Mouse (Mus musculus): ENCODE results near the gene Arhgef5. TPM values are rescaled to one million over a fixed set of nuclear protein-coding genes. Genes with fewer than 3 reads are reported as not detected.
A peak's percentile ranks its signal among the peaks of the same experiment; 100 is the strongest.

Arhgef5 gene
- polyA plus RNA-seq, 1 experiment: 14.5 TPM

GRCm38 (mm10) chr6:43274123-43274522, 8.7 kb downstream of the Arhgef5 start:
- Histone ChIP-seq H3K79me2 (ENCODE audit: control insufficient read depth, insufficient read depth) (no peaks in the 10 kb centered on the region), H3K4me2 (ENCODE audit: low read depth) (no peak overlapping the region), H3ac (ENCODE audit: control insufficient read depth, insufficient read length) (no peak overlapping the region), H3K36me3 (ENCODE audit: control insufficient read depth, insufficient read depth) (peaks cover 23% of the 10 kb centered on the region), H3K4me3 (no peak overlapping the region), H3K27me3 (ENCODE audit: control insufficient read depth, insufficient read depth, insufficient read length) (no peaks in the 10 kb centered on the region)
- TF ChIP-seq POLR2AphosphoS2 (IDR thresholded peaks at IDR 0.05; ENCODE audit: insufficient read length, low read depth): no peak
- no peak for TF ChIP-seq MAX (IDR thresholded peaks at IDR 0.05; ENCODE audit: low read depth)
- TF ChIP-seq REST (IDR thresholded peaks at IDR 0.05; ENCODE audit: insufficient read depth, insufficient read length): no peak
- TF ChIP-seq E2F4 (IDR thresholded peaks at IDR 0.05; ENCODE audit: insufficient read depth): no peak
- TF ChIP-seq TCF3 (IDR thresholded peaks at IDR 0.05; ENCODE audit: insufficient read length, low read depth): no peak
- no peak for TF ChIP-seq TCF12 (IDR thresholded peaks at IDR 0.05; ENCODE audit: insufficient read depth, poor library complexity, severe bottlenecking)

GRCm38 (mm10) chr6:43278247-43278646, 12.9 kb downstream of the Arhgef5 start:
- no peak overlapping the region for H3K4me3 ChIP-seq
- no peak overlapping the region for H3K4me2 ChIP-seq (ENCODE audit: low read depth)
- no peak overlapping the region for H3ac ChIP-seq (ENCODE audit: control insufficient read depth, insufficient read length)
- H3K36me3 ChIP-seq (ENCODE audit: control insufficient read depth, insufficient read depth): peaks cover 27% of the 10 kb centered on the region
- H3K27me3 ChIP-seq (ENCODE audit: control insufficient read depth, insufficient read depth, insufficient read length): no peaks in the 10 kb centered on the region
- no peaks in the 10 kb centered on the region for H3K79me2 ChIP-seq (ENCODE audit: control insufficient read depth, insufficient read depth)
- TF ChIP-seq USF1 (IDR thresholded peaks at IDR 0.05; ENCODE audit: low read depth) (no peak), REST (IDR thresholded peaks at IDR 0.05; ENCODE audit: insufficient read depth, insufficient read length) (no peak), CEBPB (IDR thresholded peaks at IDR 0.05; ENCODE audit: insufficient read depth, poor library complexity, severe bottlenecking) (no peak), TCF12 (IDR thresholded peaks at IDR 0.05; ENCODE audit: insufficient read depth, poor library complexity, severe bottlenecking) (no peak), MYOG (IDR thresholded peaks at IDR 0.05; ENCODE audit: control insufficient read depth in 1 of 3, insufficient read depth in 1 of 3, insufficient read length in 2 of 3, low read depth in 2 of 3) (no peak)

GRCm38 (mm10) chr6:43280481-43280880, 15.1 kb downstream of the Arhgef5 start:
- Histone ChIP-seq H3K36me3 (ENCODE audit: control insufficient read depth, insufficient read depth) (peaks cover 42% of the 10 kb centered on the region), H3K27me3 (ENCODE audit: control insufficient read depth, insufficient read depth, insufficient read length) (no peaks in the 10 kb centered on the region), H3K79me2 (ENCODE audit: control insufficient read depth, insufficient read depth) (no peaks in the 10 kb centered on the region), H3ac (ENCODE audit: control insufficient read depth, insufficient read length) (no peak overlapping the region), H3K4me3 (no peak overlapping the region), H3K4me2 (ENCODE audit: low read depth) (no peak overlapping the region)
- TF ChIP-seq SRF (IDR thresholded peaks at IDR 0.05; ENCODE audit: control insufficient read depth, insufficient read length, low read depth) (no peak), MYOG (IDR thresholded peaks at IDR 0.05; ENCODE audit: control insufficient read depth in 1 of 3, insufficient read depth in 1 of 3, insufficient read length in 2 of 3, low read depth in 2 of 3) (no peak), MYOD1 (IDR thresholded peaks at IDR 0.05; ENCODE audit: control insufficient read depth in 1 of 3, insufficient read length in 2 of 3, low read depth in 2 of 3) (no peak)

- TF ChIP-seq SRF (IDR thresholded peaks at IDR 0.05; ENCODE audit: control insufficient read depth, insufficient read length, low read depth) (no peak), REST (IDR thresholded peaks at IDR 0.05; ENCODE audit: insufficient read depth, insufficient read length) (no peak), MAX (IDR thresholded peaks at IDR 0.05; ENCODE audit: low read depth) (no peak), POLR2A (IDR thresholded peaks at IDR 0.05; ENCODE audit: insufficient read length, low read depth) (no peak), MYOG (IDR thresholded peaks at IDR 0.05; ENCODE audit: control insufficient read depth in 1 of 3, insufficient read depth in 1 of 3, insufficient read length in 2 of 3, low read depth in 2 of 3) (no peak), MYOD1 (IDR thresholded peaks at IDR 0.05; ENCODE audit: control insufficient read depth in 1 of 3, insufficient read length in 2 of 3, low read depth in 2 of 3) (no peak), USF1 (IDR thresholded peaks at IDR 0.05; ENCODE audit: low read depth) (no peak), E2F4 (IDR thresholded peaks at IDR 0.05; ENCODE audit: insufficient read depth) (no peak), CEBPB (IDR thresholded peaks at IDR 0.05; ENCODE audit: insufficient read depth, poor library complexity, severe bottlenecking) (no peak), POLR2AphosphoS2 (IDR thresholded peaks at IDR 0.05; ENCODE audit: insufficient read length, low read depth) (no peak), TCF12 (IDR thresholded peaks at IDR 0.05; ENCODE audit: insufficient read depth, poor library complexity, severe bottlenecking) (no peak), TCF3 (IDR thresholded peaks at IDR 0.05; ENCODE audit: insufficient read length, low read depth) (no peak)
Observed at GRCm38 (mm10) chr6:43292041-43292440, 26.7 kb downstream of the Arhgef5 start.

GRCm38 (mm10) chr6:43292471-43293076, 27.2 kb downstream of the Arhgef5 start:
- no peaks in the 10 kb centered on the region for H3K79me2 ChIP-seq (ENCODE audit: control insufficient read depth, insufficient read depth)
- no peak for TF ChIP-seq E2F4 (IDR thresholded peaks at IDR 0.05; ENCODE audit: insufficient read depth)
- 0 out of 2 replicates have a peak, but pooled peaks have one; percentile 49 for TF ChIP-seq CEBPB (IDR thresholded peaks at IDR 0.05; ENCODE audit: insufficient read depth, poor library complexity, severe bottlenecking)

More at GRCm38 (mm10) chr6:43292041-43292440, 26.7 kb downstream of the Arhgef5 start:
- Histone ChIP-seq H3K27me3 (ENCODE audit: control insufficient read depth, insufficient read depth, insufficient read length) (no peaks in the 10 kb centered on the region), H3K36me3 (ENCODE audit: control insufficient read depth, insufficient read depth) (peaks cover 20% of the 10 kb centered on the region), H3K4me2 (ENCODE audit: low read depth) (peak overlapping the region; percentile 80), H3K79me2 (ENCODE audit: control insufficient read depth, insufficient read depth) (no peaks in the 10 kb centered on the region), H3ac (ENCODE audit: control insufficient read depth, insufficient read length) (no peak overlapping the region), H3K4me3 (no peak overlapping the region)

More at GRCm38 (mm10) chr6:43292471-43293076, 27.2 kb downstream of the Arhgef5 start:
- H3K4me2 ChIP-seq (ENCODE audit: low read depth): peak overlapping the region; percentile 80
- no peaks in the 10 kb centered on the region for H3K27me3 ChIP-seq (ENCODE audit: control insufficient read depth, insufficient read depth, insufficient read length)
- H3K4me3 ChIP-seq: no peak overlapping the region
- peaks cover 15% of the 10 kb centered on the region for H3K36me3 ChIP-seq (ENCODE audit: control insufficient read depth, insufficient read depth)
- no peak overlapping the region for H3ac ChIP-seq (ENCODE audit: control insufficient read depth, insufficient read length)
